Mouse (Mus musculus) adrenal gland, adult 18-20 months (tissue): ENCODE measurements at regions not wholly inside any gene's neighbourhood (a gene's known extent, or its start where the extent isn't known, plus 50 kb on each side); places are given as distances from the start of the nearest gene placed in this dataset.

Experiments used
- DNase-seq, 2 experiments: peaks; one replicate each; pipeline ENCODE4 v3.0.0; 2021 to 2022; ENCODE audit warnings: low spot score in 2 of 2

DNA sequence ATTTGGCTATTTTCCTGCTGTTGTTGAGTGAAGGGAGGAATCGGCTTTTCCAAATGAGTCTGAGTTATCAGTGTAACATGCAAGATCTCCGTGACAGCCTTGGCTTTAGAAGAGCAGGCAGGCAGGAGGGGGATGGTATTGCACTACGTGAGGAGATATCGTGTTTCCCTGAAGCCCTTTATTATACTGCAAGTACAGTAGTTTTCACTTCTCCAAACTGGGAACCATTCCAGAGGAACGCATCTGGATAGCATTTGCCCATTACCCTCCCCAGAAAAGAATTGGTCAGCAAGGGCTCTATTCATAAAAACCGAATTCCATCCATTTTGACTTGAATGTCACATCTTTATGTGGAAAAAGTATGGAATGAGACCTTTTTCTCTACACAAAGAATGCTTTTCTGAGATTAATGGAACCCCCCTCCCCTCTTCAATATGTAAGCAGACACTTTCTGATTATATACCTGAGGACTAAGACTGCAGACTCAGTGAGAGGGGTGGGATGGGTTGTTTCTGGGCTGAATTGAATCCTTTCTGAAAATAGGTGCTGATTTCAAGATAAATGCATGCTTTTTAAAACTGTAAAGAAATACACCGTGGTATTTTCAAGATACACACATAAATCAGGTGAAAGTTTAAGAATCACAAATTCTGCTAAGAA, 571.8 kb downstream of the Car8 start:
- no peak for DNase-seq

DNA sequence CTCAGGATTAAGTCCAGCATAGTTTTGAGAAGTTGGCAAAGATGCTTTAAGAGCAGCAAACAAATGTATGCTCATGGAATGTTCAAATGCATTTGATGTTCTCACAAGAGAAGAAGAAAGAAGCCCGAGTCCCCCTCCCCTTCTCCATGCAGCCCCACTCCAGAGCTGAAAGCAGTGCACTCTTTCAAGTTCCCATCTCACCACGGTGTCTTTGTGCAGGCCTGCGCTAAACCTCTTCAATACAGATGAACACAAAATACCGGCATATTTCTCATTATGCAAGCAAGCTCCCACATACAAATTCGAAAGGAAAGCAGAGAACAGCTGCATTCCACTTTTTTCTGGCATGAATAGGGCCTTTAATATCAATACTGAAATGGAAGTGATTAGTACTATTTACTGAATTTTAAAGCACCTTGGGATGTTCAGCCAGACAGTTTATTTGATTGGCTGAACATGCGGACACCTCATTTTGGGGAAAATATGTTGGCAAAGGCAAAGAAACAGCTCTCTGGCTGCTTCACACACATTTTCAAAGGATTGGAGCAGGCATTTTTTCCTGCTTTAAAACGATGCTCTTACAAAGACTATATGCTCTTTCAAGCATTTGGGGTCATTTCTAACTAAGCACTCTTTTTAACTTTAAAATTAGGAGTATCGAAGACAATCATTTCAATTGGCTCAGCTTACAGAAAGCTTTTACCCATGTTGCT, 595.8 kb downstream of the Car8 start:
- no peak for DNase-seq

DNA sequence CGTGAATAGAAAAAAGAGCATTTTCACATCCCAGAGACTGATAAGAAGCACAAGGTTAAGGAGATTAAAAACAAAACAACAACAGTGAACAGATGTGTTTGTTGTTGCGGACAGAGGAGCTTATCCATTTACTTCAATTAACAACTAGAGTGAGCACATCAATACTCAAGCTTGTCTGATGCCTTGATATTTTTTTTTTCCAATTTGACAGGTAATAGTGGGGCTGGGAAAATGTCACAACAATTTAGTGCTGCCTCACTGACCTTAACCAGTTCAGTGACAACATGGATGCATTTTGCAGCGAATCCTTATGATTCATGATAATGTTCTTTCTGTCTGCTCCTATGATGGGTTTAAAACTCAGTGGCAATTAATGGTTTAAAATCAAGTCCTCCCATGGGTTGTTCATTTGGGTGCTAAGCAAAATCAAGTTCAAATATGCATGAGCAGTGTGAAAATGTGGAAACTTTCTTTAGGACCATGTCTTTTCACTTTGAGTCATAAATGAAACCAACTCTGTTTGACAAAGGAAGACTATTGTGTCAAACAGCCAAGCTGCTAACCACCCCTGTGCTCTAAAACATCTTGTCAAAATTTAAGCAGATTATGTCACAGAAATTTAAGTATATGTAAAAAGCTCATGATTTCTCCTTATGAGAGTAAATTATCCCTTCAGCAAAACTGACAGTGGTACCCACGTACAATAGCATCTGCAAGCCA, 641.0 kb downstream of the Car8 start:
- DNase-seq: no peak

DNA sequence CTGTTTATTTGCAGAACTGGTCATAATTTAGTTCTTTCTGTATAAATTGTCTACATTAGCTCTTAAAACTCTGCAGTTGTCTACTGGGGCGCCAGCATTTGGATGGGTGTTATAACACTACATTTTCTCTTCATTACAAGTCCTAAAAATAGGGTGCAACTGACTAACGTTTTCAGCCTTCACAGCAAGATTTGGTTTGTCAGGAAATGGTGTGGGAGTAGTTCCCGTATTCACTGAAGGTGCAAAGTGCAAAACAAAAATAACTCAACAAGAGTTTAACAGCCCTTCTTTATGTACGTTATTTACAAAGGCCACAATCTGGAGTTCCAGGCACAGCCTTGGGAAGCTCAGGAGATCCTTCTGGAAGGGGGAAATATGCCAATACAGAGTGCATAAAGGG, 642.7 kb downstream of the Car8 start:
- DNase-seq: no peak

DNA sequence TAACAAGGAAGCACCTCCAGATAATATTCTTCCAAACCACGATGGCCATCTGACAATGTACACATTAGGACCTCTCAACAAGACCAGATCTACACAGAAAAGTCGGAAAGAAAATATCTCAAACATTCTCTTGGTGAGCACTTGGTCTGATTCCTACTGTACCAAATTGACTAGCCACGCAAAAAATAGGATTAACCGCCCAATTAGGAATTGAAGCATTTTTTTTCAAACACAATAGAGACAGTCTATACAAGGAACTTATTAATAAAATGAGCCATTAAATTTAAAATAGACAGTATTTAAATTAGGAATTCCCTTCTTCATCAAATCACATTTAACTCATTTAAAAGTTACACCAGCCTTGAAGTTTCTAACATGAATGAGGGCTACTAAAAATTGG, 655.0 kb downstream of the Car8 start:
- no peak for DNase-seq

DNA sequence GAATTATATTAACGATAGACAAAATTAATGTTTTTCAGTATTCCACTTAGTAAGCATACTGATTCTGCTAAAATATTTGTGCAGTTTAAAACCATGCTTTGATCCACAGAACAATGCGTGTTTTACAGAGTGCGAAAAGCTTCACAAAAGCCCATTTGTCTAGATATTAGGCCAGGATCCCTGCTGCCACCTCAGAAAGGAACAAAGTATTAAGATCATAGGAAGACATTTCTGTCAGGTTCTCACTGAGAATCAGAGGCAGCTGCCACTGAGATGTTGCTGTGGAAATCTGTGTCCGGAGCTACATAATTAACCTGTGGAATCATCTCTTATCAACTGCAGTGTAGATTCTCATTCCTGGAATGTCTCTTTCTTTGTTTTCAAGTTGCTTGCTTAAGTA, 656.9 kb downstream of the Car8 start:
- DNase-seq: no peak

DNA sequence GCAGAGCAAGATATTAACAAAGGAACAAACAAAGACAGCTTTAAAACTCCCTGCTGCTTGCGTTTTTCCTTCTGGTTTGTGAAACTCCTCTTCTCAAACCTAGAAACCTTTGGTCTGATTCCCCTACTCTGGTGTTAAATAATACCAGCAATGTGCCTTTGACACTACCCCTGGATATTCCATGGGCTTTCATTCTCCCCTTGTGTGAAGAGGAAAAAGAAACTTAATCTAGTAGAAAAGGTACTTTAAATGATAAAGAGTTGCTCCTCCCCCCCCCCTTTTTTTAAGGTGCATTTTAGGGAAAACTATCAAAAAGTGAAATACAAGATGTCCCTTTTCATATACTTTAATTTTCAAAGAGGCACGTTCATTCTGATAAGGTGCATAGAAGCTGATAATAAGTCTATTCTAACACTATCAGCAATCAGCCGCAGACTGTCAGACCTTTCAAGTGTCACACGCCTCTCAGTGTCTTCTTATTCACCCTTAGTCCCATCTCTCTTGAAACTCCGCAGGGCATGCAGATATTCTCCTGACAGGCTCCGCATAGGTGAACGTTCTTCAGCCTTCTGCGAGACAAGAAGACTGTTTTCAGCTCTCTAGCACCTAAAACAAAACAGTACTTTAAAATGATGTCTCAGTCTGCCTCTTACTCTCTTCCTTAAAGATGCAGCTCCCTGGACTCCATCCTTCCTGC, 657.5 kb downstream of the Car8 start:
- DNase-seq: no peak

DNA sequence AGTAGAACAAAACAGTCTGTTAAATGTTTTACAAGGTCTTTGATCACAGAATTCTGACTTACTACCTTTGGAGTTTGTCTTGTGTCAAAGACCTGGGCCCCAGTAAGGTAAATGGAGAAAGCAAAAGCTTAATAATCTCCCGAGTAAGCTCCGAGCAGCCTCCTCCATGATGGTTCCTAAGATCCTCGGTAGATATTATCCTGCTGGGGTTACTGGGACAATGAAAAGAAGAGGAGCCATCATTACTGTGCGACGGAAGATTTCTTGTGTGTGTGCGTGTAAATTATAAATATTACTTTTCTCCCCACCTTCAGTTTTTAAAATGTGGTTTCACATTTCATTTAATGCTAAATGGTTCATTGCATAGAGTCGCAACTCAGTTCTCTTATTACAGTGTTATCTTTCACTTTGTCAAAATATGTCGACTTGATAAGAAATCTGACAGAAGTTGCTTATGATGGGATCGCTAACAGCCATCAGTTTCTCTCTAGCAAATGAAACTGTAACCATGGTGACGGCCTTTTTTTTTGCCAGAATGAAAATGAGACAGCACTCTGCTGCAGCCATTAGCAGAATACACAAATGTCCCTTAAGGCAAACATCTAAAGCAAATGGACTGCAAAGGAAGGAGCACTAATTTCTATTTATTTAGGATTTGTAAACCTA, 658.2 kb downstream of the Car8 start:
- DNase-seq: no peak

DNA sequence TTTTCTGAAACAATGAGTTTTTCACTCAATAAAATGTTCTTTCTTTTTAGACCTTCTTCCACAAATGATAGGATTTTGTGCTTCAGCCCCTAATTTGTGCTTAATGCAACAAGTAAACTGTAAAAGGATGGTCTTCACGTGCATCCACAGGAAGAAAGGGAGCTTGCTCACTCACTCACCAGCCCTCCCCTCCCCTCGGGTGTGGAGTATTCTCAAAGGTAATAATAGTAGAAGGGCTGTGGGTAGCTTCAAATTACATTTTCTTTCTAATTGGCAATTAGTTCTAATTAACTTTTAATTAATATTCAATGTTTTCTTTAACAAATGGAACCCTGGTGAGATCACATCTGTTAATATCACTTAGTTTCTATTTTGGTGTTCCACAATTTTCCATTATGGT, 664.8 kb downstream of the Car8 start:
- no peak for DNase-seq

DNA sequence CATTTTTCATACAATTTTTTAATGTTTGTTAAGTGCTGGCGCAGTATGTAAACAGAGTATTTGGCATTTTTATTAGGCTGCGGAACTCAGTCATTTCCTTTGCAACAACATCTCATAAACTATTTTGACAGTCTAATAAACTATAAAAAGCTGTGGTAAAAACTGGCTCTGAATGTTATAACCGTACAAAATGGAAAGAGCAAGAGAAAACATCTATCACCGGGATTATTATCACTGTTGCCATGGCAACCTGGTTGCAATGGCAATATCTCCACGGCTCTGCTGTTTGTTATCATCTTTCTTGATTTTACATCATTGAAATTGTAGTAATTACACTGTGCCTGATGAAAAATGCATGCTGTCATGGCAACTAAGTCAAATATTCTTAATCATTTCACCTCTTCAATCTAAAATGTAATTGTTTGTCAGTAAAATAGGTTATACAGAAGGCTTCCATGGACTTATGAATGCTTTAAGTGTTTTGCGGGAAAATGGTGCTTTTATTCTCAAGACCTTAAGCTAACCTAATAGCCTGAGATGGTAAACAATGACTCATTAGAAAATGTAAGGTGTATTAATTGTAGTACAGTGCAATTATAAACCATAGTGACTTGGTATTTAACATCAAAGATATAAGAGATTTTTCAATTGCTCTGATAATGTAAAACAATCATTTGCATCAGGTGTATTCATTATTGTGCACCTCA, 671.0 kb downstream of the Car8 start:
- no peak for DNase-seq

DNA sequence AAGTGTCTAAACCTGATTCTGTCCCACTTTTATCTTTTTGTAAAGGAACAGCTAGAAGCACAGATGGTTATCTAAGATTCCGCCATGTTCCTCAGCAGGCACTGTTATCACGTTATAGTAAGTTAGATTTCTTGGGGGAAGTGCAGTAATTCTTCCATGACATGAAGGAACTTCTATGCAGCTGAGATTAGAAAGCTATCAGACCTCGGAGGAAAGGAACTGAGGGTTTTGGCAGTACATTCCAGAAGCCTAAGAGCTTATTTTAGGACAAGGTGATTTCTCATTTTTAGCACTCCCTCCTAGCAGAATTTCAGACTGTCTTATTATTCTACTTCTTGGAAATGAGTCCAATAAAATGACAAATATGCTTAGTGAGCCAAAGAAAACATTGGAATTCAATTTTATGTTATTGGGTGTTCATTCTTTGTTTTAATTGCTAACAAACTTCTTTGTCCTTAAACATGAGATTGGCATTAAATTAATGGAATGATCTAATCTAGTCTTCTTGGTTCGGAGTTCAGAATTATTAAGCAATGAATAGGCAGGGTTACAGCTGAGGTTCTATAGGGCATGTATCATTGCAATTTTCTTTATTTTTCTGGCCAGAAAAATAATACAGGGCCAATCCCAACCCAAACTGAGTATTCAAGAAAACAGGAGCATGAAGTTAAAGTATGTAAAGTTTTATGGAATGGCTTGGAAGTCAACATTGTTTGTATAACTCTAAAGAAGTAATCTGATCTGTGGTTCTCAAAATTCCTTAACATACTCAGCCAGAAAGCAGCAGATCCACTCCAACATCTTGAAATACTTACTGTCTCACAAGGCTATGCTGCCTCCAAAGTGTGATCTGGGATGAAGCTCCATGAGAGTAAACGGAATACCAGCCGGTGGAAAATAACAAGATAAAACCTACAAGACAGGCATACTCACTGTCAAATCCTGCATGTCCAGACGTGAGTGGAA, 678.7 kb downstream of the Car8 start:
- no peak for DNase-seq

DNA sequence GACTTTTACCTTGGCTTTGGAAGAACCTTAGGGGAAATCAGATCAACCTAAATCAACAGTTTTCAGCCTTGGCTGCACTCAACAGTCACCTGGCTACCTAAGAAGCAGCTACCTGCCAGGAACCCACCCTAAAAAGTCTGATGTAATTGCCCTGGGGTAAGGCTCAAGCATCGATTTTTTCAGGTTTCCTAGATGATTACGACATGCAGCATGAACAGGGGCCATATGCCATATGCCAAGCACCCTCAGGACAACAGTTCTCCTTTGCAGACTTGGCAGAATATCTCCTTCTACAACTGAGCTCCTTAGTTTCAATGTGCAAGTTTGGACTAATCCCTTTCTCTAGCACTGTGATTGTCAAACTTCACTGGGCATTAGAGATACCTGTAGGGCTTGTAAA, 680.1 kb downstream of the Car8 start:
- no peak for DNase-seq

DNA sequence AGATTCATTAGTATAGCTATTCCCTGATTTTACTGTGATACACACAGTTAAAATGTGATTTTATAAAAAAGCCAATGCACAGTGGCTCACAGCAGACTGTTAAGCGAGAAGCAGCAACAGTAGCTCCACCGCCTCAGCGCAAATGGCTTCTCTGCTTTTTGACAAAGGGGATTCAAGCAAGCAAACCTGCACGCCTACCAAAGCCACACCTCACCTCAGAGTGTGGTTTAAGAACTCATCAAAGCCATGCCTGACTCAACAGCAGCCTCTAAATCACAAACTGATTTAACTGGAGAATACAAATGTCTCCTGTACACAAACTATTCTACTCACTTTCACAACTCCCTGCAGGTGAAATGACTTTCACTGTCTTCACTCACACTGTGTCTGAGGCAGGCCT, 704.5 kb downstream of the Car8 start:
- no peak for DNase-seq

DNA sequence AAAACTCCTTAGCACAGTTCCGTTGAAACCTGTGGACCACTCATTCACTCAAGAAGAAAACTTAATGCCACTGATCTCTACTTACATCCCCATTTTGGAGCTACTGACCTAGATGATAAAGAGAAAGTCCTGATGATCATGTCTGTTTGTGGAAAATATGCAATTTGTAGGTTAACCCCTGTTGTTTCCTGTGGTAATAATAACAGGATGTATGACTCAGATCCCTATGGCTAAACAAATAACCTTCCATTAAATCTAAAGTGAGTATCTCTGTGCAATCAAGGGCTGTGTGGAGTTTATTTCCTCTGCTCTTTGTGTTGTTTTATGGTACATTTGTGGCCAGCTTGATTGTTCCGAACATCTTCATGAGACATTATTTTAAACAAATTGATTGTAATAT, 711.1 kb downstream of the Car8 start:
- DNase-seq: no peak

DNA sequence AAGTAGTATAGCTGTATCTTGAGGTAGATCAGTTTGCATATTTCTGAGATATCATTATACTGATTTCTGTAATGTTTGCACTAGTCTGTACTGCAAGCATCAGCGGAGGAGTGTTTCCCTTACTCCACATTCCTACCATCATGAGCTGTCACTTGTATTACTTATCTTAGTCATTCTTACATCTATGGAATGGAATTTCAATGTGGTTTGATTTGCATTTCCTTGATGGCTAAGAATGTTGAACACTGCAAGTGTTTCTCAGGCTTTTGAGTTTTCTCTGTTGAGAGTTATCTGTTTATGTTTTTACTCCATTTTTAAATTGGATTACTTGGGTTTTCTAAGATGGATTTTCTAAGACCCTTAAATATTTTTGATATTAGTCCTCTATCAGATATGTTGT, 725.8 kb downstream of the Car8 start:
- DNase-seq: no peak

DNA sequence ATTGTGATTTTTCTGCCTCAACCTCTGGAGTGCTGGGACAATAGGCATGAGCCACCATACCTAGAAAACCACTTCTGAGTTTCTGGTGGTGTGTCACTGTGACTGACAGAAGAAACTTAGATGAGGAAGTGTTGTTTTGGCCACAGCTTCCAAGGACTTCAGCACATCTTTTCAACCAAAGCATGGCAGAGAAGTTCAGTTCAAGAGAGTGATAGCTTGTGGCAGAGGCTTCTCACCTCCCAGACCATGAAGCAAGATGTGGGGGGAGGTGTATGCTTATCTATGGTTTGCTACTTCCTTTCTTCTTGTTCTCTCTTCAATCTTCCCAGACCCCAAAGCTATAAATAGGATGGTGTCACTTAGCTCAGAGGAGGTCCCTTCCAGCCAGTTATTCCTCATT, 753.3 kb downstream of the Car8 start:
- DNase-seq: no peak

DNA sequence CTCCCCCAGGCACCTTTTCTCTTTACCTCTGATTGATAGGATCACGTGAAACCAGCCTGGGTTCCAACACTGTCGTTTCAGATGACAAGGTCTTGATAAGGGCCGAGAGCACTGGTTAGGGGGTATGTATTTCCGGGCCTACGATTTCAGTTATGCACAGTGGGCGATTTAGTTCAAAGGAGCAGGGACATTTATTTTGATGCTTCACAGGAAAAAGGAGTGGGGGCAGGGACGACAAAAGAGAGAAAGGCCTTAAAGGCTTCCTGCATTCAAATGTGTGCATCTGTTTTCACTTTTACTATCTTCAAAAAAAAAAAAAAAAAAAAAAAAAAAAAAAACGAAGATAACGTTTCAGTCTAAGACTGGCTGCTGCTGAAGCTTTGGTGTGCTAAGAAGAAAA, 783.7 kb downstream of the Car8 start:
- DNase-seq: no peak

DNA sequence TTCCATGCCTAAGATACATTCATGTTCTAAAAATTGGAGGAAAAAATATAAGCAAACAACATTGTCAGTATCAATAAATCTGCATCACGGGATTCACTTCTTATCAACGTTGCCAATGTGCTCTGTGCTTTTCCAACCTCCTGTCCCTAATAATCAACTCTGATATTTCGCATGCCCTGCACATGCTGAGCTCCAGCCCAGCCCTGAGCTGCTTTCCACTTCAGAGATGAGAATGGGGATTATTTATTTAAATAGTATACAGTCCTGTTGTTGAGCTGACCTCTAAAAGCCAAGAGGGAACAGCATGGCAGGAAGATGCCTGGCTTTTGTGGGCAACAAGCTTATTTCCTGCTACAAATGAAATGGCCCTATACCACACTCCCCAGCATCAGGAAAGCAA, 786.2 kb downstream of the Car8 start:
- DNase-seq: no peak

DNA sequence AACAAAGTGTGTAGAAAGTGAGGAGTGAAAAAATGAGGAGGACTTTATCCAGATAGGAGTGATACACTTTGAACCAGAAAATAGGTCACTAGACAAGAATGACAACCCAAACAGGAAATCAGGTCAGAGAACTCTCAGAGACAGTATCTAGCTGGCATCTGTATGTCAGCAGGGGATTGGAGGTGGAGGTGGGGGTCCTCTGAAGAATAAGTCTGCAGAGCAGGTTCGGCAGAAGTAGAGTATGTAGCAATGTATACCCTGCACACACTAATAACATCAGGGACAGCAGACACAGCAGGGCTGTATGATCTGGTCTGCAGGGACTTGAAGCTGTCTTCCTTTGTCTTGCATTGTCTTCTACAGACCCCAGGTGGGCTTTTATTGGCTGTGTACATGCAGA, 787.9 kb downstream of the Car8 start:
- no peak for DNase-seq

DNA sequence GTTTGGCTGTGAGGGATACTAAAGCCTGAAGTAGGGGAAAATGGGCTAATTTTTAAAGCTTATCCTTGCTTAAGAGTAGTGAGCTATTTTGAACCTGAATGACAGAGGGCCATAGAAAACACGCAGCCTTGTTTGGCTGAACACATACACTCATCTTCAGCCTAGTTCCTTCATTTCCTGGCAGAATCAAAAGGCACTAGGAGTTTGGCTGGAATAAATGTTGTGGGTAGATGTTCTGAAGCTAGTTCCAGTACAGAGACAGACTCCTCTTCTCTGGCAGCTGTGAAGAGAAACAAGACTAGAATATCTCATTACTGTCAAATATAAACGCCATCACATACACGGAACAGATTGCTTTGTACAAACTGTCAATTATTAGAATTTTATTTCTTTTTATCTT, 809.5 kb downstream of the Car8 start:
- no peak for DNase-seq
